Mouse (Mus musculus) testis, postnatal 10 days (tissue): ENCODE measurements around the gene Ost4.

ENCODE experiments used
- DNase-seq: peaks from one replicate; pipeline ENCODE4 v3.0.0; 2021; ENCODE audit warnings: low spot score

The Ost4 gene

GRCm38 (mm10) chr5:30923119-30923518 is 15.5 kb upstream of the Ost4 start:
- no peak for DNase-seq

DNA sequence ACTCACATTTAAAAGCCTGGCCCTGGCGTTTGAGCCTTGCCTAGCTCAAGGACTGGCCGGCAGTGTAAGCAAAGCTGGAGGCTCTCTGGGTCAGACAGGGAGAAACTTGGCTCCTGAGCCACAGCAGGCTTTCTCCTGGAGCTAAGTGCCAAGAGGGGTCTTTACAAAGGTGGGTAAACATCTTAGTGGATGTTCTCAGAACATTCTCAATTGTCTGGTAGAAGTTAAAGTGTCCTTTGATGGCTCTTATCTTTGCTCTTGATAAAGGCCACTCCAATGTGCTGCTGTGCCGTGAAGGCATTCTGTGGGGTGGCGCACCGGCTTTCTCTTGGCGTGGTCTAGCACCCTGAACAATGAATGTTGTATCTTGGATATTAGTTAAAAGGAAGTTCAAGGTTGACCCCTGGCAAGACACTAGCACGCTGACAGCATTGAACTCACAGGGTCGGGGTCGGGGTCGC is 15.0 kb upstream of the Ost4 start:
- DNase-seq: no peak

DNA sequence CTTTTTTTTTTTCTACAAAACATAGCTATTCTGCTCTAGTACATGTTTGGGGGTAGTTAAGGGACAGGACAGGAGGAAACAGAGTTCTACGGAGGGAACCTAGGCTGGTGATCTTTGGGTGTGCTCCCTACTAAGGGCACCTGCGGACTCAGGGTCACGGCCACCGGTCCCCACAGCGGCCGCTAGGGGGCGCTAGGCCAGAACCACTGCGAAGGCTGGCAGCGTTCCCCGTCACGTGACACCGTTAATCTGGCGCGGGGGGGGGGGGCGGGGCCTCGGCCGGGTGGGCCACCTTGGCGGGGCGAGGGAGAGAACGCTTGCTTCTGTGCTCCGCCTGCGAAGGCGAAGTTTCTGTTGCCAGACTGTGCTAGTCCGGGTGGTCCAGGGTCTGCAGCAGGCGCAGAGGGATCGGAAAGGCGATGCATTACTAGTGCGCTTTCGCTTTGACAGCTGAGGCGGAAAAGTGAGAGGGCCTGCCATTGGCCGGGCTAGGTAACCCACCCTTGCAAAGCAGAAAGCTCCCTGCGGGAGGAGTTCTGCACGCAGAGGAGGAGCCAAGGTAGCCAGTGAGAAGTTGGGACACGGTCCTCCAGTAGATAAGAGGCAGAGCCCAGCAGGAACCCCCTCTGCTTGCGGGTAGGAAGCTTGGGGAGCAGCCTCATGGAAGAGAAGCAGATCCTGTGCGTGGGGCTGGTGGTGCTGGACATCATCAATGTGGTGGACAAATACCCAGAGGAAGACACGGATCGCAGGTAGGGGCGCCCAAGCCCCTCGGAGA is 13.9 kb upstream of the Ost4 start, which contains the start of gene Khk:
Khk (plus strand) TSS at position 176 of the 778 bp plus-strand sequence.
- peak; percentile 98 for DNase-seq

GRCm38 (mm10) chr5:30920621-30921020 is 13.0 kb upstream of the Ost4 start:
- no peak for DNase-seq

GRCm38 (mm10) chr5:30919831-30920614 is 12.4 kb upstream of the Ost4 start:
- no peak for DNase-seq

GRCm38 (mm10) chr5:30918691-30919090 is 11.1 kb upstream of the Ost4 start:
- no peak for DNase-seq

GRCm38 (mm10) chr5:30917891-30918670 is 10.5 kb upstream of the Ost4 start:
- no peak for DNase-seq

DNA sequence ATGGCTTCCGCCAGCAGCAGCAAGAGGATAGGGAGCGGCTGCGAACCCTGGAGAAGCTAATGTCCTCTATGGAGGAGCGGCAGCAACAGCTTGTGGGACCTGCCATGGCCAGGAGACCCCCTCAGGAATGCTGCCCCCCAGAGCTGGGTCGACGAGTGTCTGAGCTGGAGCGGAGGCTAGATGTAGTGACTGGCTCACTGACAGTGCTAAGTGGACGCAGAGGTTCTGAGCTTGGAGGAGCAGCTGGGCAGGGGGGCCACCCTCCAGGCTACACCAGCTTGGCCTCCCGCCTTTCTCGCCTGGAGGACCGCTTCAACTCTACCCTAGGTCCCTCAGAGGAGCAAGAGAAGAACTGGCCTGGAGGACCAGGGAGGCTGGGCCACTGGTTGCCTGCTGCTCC is 9.8 kb upstream of the Ost4 start:
- DNase-seq: no peak

GRCm38 (mm10) chr5:30916841-30917240 is 9.3 kb upstream of the Ost4 start:
- no peak for DNase-seq

- DNase-seq: peak; percentile 84
These were observed 8.4 kb upstream of the Ost4 start for GRCm38 (mm10) chr5:30915974-30916433.

DNA sequence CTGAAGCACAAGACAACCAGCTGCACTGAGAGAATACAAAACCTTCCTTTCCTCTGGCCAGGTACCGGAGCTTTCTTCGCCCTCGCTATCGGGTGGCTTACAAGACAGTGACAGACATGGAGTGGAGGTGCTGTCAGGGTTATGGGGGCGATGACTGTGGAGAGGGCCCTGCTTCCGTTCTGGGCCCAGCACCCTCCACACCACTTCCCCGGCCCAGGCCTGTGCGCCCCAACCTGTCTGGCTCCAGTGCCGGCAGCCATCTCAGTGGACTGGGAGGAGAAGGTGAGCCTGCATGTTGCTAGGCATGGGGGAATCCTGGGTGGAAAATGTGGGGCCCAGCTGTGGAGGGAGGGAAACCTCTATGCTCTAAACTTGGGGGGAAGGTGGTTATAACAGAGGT is 7.9 kb upstream of the Ost4 start:
- DNase-seq: no peak

GRCm38 (mm10) chr5:30914849-30915248 is 7.3 kb upstream of the Ost4 start:
- DNase-seq: no peak

DNA sequence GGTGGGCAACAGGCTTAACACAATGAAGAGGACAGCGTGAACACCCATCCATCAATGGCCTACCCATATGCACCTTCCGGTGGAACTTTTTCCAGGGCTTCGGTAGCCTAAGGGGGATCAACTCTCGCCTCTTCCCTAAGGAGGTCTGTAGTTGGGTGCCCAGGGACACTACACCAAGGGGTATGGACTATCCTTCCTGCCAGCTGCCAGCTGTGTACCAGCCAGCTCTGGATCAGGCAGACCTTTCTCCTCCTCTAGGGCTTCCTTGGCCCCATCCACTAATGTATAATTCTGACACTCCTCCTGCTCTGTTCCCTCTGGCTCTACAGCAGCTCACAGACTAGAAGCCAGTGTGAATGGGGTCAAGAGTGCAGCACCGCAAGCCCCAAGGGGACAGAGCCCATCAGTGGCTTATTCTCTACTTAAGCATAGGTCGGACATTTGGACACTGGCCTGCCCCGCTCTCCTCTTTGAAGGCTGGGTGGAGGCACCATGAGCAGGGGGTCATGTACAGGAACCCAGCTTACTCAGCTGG is 6.6 kb upstream of the Ost4 start:
- DNase-seq: no peak

- peak; percentile 70 for DNase-seq
These were observed 5.7 kb upstream of the Ost4 start, which contains the start of gene Emilin1 for GRCm38 (mm10) chr5:30913060-30913841. TSS of gene Emilin1 (plus strand) at chr5:30913402.

DNA sequence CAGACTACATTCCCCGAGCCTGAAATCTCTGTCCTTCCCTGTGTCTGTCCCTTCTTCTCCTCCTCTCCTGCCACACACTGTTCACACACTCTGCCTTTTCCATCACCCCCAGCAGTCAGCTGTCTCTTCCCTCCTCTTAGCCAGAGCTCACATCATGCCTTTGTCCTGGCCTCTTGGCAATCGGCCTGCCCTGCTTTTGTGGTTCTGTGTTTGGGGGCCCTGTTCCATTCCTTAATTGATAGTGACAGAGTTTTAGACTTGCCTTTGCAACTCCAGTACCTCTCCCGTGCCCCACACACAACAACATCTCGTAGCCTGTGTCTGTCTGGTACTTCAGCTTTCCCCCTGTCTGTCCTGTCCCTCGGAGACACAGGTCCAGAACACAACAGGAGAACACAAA is 4.6 kb upstream of the Ost4 start:
- no peak for DNase-seq

GRCm38 (mm10) chr5:30910481-30910880 is 2.9 kb upstream of the Ost4 start:
- DNase-seq: no peak

- DNase-seq: no peak
These were observed 2.3 kb upstream of the Ost4 start for GRCm38 (mm10) chr5:30909863-30910262.

DNA sequence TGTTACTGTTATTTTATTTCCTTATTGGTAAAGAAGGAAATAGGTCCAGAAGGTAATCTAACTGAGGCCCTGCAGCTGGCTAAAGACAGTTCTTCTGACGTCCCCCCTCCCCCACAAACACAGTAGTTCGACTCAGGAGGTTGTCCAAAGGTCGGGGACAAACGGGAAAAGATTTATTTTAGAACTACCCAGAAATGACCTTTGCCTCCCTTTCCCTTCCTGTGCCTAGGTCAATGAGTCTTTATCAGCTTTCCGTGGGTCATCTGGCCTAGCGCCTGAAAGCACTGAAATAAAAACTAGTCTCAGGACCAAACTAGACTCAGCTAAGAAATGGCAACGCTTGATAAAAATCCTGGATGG is 1.7 kb upstream of the Ost4 start:
- no peak for DNase-seq

GRCm38 (mm10) chr5:30908426-30909299 is 1.1 kb upstream of the Ost4 start:
- no peak for DNase-seq

DNA sequence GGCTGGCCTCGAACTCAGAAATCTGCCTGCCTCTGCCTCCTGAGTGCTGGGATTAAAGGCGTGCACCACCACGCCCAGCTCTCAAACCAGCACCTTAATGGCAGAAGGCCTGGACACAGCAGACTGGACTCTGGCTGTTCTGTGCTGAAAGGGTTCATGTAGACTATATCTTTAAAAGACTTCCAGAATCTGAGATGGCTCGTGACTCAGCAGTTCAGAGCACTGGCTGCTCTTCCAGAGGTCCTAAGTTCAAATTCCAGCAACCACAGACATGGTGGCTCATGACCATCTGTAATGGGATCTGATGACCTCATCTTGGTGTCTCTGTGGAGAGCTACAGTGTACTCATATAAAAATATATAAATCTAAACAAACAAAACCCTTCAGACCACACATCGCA is 5.7 kb downstream of the Ost4 start:
- DNase-seq: no peak
